Mouse (Mus musculus) limb, embryonic 14.5 days (tissue): ENCODE data around the gene Olfr437. TPM values are rescaled to one million over a fixed set of nuclear protein-coding genes. Genes with fewer than 3 reads are reported as not detected.
"Not testable (repeated sequence)": the region's sequence is repeated elsewhere in the genome, so short reads cannot be mapped to it uniquely, and the experiment has no call there.

Experiments
- ATAC-seq: fragments of 200-750 bp; cut with Nextera tagmentation; 2 replicates; pipeline ENCODE4 v1.8.0; 2017; ENCODE audit warnings: low read depth, moderate number of reproducible peaks, moderate TSS enrichment; ENCODE audit not compliant: low FRiP score
- DNase-seq: peaks from one replicate; pipeline ENCODE4 v3.0.0-alpha.2; 2015; ENCODE audit warnings: low spot score
- H3K27ac ChIP-seq: fragments of 300-500 bp; sonication (generic); replicated peaks from 2 replicates; pipeline ENCODE4 v1.5.1; 2014; ENCODE audit warnings: low read depth, mild to moderate bottlenecking, low read length, moderate library complexity, mixed read lengths
- H3K27me3 ChIP-seq: fragments of 300-500 bp; sonication (generic); 2 replicates; pipeline ENCODE4 v1.6.1; 2014; ENCODE audit warnings: low read length, mixed read lengths; ENCODE audit not compliant: control insufficient read depth, insufficient read depth
- H3K36me3 ChIP-seq: fragments of 300-500 bp; sonication (generic); 2 replicates; pipeline ENCODE4 v1.6.1; 2014; ENCODE audit warnings: mild to moderate bottlenecking, low read length, moderate library complexity, mixed read lengths; ENCODE audit not compliant: control insufficient read depth, insufficient read depth
- H3K4me1 ChIP-seq: fragments of 300-500 bp; sonication (generic); 2 replicates; pipeline ENCODE4 v1.6.1; 2014; ENCODE audit warnings: antibody characterized with exemption, low read length, mixed read lengths; ENCODE audit not compliant: control insufficient read depth, insufficient read depth
- H3K4me2 ChIP-seq: fragments of 300-500 bp; sonication (generic); replicated peaks from 2 replicates; pipeline ENCODE4 v1.6.1; 2014; ENCODE audit warnings: low read depth, mild to moderate bottlenecking, low read length, moderate library complexity; ENCODE audit not compliant: severe bottlenecking
- H3K4me3 ChIP-seq: fragments of 300-500 bp; sonication (generic); replicated peaks from 2 replicates; pipeline ENCODE4 v1.5.1; 2014; ENCODE audit warnings: low read length
- H3K9ac ChIP-seq: fragments of 300-500 bp; sonication (generic); 2 replicates; pipeline ENCODE4 v1.6.1; 2014; ENCODE audit warnings: mild to moderate bottlenecking, low read depth, low read length, moderate library complexity; ENCODE audit not compliant: severe bottlenecking
- H3K9me3 ChIP-seq: fragments of 300-500 bp; sonication (generic); 2 replicates; pipeline ENCODE4 v1.6.1; 2016; ENCODE audit warnings: low read length; ENCODE audit not compliant: control insufficient read depth
- POLR2A ChIP-seq: fragments of 200-500 bp; IDR thresholded peaks from 2 replicates; pipeline ENCODE4 v1.8.0; 2012; ENCODE audit warnings: inconsistent platforms, mild to moderate bottlenecking, moderate library complexity, borderline replicate concordance; ENCODE audit not compliant: insufficient read depth, insufficient read length; ENCODE audit errors: extremely low read depth
- WGBS: fragments of 180-500 bp; shearing (Covaris S2); extraction: QIAGEN DNeasy Blood & Tissue Kit; methylation state at CpG from one replicate; pipeline ENCODE4 v1.1.7; 2014; 5-methylcytosine and 5-hydroxymethylcytosine counted together
- polyA plus RNA-seq, 2 experiments: library from polyadenylated mRNA; depleted of rRNA in 1 of 2; stranded (reverse) in 1 of 2; unstranded in 1 of 2; fragments of >200 nt; fragmentation: Nextera tagmentation in 1 of 2; extraction: Ambion mirVana in 1 of 2; gene quantifications; 2 replicates each; pipeline versions ENCODE4 v1.2.1 to v1.2.3; 2012 to 2014

The Olfr437 gene
- polyA plus RNA-seq (2012; rRNA removed) (not detected in 2 replicates), polyA plus RNA-seq (2014; fragmentation: Nextera tagmentation; extraction: Ambion mirVana) (not detected in 2 replicates)

DNA sequence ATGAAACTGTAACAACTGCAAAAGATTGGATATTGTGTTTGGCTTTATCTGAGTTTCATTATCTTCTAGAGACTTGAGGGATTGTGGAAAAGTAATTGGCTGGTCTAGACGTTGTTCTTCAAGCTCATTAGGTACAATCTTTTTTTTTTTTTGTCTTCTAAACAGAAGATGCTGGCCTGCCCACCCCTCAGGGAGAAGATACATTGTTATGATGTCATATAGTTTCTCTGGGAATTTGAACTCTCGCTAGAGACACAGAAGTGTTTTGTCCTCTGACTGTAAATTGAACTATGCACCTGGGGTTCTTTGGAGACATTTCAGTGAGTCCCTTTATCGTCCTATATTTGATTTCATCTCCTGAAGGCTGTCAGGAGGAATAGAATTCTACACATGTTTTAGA is at the start of gene Olfr437:
Olfr437 (plus strand) TSS at position 301 of the 400 bp plus-strand sequence.
- Histone ChIP-seq H3K9ac (no peak within 1 kb of the TSS), H3K27ac (no peak within 1 kb of the TSS), H3K4me1 (no peaks in the 10 kb centered on the region), H3K36me3 (no peaks in the 10 kb centered on the region), H3K9me3 (no peaks in the 10 kb centered on the region), H3K27me3 (no peaks in the 10 kb centered on the region), H3K4me2 (no peak within 1 kb of the TSS), H3K4me3 (no peak within 1 kb of the TSS)
- no peak for TF ChIP-seq POLR2A
- 70% methylated on average over 3 of the region's 3 CpGs for WGBS
- ATAC-seq (no peak), DNase-seq (no peak)

DNA sequence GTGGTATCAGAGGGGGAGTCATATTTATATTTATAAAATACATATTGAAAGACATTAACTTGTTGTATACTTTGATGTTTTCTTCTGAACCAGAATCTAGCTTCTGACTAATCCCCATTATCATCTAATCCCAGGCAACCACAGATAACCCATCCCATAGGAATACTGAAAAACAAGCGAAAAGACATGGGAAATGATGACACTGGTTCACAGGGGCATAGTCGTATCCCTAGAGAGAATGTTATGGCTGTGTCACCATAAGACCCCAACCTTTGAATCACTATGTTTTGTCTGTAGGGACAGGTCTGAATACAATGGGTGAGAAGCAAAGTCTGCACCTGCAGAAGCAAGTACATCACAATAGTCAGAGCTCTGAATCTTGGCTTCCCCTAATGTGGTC is 16.8 kb upstream of the Olfr437 start, which contains the start of gene Olfr237-ps1:
Olfr237-ps1 (plus strand) TSS at position 301 of the 400 bp plus-strand sequence.
- not testable (repeated sequence) for H3K4me1 ChIP-seq, H3K4me2 ChIP-seq, ATAC-seq, H3K4me3 ChIP-seq, DNase-seq, H3K27ac ChIP-seq, H3K9me3 ChIP-seq, H3K27me3 ChIP-seq, H3K36me3 ChIP-seq, H3K9ac ChIP-seq
- WGBS = 83% methylated on average over 2 of the region's 2 CpGs

DNA sequence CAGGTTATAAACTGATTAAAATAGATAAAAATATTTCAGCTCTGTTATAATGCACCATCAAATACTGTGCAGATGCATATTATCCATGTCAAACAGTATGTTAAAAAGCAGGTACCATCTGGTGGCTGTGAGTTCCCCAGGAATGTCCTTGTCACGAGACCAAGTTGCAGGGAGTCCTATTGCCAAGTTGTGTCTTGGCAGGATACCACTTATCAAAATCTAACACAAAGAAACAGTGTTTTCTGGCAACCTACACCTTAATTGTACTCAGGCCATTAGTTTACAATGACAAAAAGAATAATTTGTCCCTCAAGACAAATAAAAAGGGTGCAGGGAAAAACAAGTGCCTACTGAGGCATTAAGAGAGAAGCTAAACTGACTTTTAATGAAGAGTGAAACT is 3.6 kb upstream of the Olfr437 start:
- Histone ChIP-seq H3K36me3 (no peaks in the 10 kb centered on the region), H3K4me3 (no peak overlapping the region), H3K27ac (no peak overlapping the region), H3K9ac (no peak overlapping the region), H3K9me3 (no peaks in the 10 kb centered on the region), H3K27me3 (no peaks in the 10 kb centered on the region), H3K4me1 (no peaks in the 10 kb centered on the region), H3K4me2 (no peak overlapping the region)
- no peak for DNase-seq
- no peak for TF ChIP-seq POLR2A
- no peak for ATAC-seq
- WGBS = 54% methylated on average over 1 of the region's 1 CpGs

DNA sequence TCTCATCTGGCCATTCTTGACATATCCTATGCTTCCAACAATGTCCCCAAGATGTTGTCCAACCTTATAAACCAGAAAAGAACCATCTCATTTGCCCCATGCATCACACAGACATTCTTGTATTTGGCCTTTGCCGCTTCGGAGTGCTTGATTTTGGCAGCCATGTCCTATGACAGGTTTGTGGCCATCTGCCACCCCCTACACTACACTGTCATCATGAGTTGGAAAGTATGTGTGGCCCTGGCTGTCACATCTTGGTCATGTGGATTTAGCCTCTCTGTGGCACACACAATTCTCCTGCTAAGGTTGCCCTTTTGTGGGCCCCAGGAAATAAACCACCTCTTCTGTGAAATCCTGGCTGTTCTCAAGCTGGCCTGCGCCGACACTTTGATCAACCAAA is 4.2 kb downstream of the Olfr437 start:
- no peak for DNase-seq
- no peak overlapping the region for H3K27ac ChIP-seq
- ATAC-seq = no peak
- TF ChIP-seq POLR2A = no peak
- no peaks in the 10 kb centered on the region for H3K27me3 ChIP-seq
- H3K36me3 ChIP-seq = no peaks in the 10 kb centered on the region
- 97% methylated on average over 4 of the region's 4 CpGs for WGBS
- no peaks in the 10 kb centered on the region for H3K4me1 ChIP-seq
- no peak overlapping the region for H3K4me2 ChIP-seq
- H3K9me3 ChIP-seq = no peaks in the 10 kb centered on the region
- no peak overlapping the region for H3K9ac ChIP-seq
- H3K4me3 ChIP-seq = no peak overlapping the region

DNA sequence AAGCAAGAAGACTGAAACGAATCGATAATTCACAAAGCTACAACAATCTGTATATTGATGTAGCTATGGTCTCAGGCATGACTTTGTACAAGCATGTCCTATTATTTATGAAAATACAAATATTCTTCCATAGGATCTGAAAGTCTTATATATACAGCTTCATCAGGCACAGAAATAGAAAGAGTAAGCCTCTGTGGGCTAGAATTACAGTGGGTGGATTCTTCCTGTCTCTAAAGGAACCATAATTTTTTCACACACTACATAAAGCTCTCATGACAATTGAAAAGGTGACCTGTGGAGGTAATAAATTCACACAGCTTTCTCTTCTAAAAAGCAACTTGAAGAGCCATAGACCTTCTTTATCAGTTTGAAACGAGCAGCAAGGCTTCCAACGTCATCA is 8.8 kb downstream of the Olfr437 start, which contains the start of gene Olfr13:
Olfr13 (plus strand) TSS at position 301 of the 400 bp plus-strand sequence.
- Histone ChIP-seq H3K27me3 (no peaks in the 10 kb centered on the region), H3K4me3 (no peak within 1 kb of the TSS), H3K4me2 (no peak within 1 kb of the TSS), H3K9me3 (no peaks in the 10 kb centered on the region), H3K9ac (no peak within 1 kb of the TSS), H3K27ac (no peak within 1 kb of the TSS), H3K4me1 (no peaks in the 10 kb centered on the region), H3K36me3 (no peaks in the 10 kb centered on the region)
- DNase-seq = no peak
- no peak for TF ChIP-seq POLR2A
- ATAC-seq = no peak
- 68% methylated on average over 4 of the region's 4 CpGs for WGBS

DNA sequence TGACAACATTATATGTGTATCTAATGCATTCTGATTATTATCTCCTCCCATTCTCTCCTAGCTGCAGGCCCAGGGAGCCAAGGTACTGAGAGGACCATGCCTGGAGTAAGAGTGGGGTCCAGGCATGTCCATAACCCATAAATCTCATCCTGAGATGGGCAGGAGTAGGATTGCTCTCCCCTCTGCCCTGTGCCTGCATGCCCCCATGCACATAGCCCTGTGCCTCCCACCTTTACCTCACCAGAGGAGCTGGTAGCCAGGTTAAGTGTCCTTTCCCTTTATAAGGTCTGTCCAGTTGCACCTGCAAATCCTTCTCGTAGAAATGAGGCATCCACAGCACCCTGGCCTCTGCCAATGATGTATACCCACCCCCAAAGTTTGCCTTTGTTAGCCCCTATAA is 15.0 kb downstream of the Olfr437 start:
- Histone ChIP-seq H3K4me2 (no peak overlapping the region), H3K36me3 (no peaks in the 10 kb centered on the region), H3K27ac (no peak overlapping the region), H3K9ac (no peak overlapping the region), H3K9me3 (no peaks in the 10 kb centered on the region), H3K27me3 (no peaks in the 10 kb centered on the region), H3K4me3 (no peak overlapping the region), H3K4me1 (no peaks in the 10 kb centered on the region)
- ATAC-seq (no peak), DNase-seq (no peak)
- 63% methylated on average over 1 of the region's 1 CpGs for WGBS
- no peak for TF ChIP-seq POLR2A
